Mouse (Mus musculus): Measurements from ENCODE around the gene Vti1a. TPM values are rescaled to one million over a fixed set of nuclear protein-coding genes. Genes with fewer than 3 reads are reported as not detected.

Gene Vti1a
- polyA plus RNA-seq, 1 experiment from 2014 or later: 33.7 TPM

DNA sequence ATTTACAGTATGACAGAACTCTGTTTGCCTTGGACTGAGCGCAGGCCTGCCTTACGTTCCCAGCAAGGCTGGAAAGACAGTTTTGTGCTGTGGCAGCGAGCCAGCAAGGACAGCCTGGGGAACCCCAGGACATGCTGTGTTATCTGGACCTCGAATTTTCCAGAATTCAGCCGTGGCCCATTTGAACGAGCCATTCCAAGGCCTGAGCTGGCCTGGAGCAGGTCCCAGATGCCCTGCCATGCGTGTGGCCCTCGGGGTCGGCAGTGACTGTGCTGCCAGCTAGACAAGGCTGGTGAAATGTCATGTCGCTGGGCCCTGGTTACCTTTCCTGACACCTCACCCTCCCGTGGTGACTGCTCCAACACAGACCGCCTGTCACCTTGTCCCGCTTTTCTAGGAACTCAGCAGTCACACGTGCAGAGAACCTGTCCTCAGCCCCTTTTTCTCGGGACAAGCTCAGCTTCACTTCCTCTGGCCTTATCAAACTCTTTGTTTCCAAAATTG is 247.1 kb downstream of the Vti1a start:
- WGBS: 70% methylated on average over 15 of the region's 15 CpGs
- ATAC-seq (ENCODE audit: low FRiP score): no peak
- Histone ChIP-seq H3K27me3 (replicated peaks) (peaks cover 6% of the 10 kb centered on the region; the same call in 1 of the 2 replicates), H3K9me3 (replicated peaks) (no peaks in the 10 kb centered on the region), H3K4me2 (no peak overlapping the region), H3K27ac (replicated peaks) (no peak overlapping the region), H3K36me3 (no peaks in the 10 kb centered on the region), H3K9ac (replicated peaks) (no peak overlapping the region), H3K4me1 (0 out of 2 replicates have a peak, but pooled peaks cover 9% of the 10 kb centered on the region), H3K4me3 (replicated peaks) (no peak overlapping the region)

GRCm38 (mm10) chr19:55564104-55564938 is 248.2 kb downstream of the Vti1a start:
- Histone ChIP-seq H3K4me1 (0 out of 2 replicates have a peak, but pooled peaks cover 9% of the 10 kb centered on the region), H3K4me3 (replicated peaks) (no peak overlapping the region), H3K9me3 (replicated peaks) (no peaks in the 10 kb centered on the region), H3K36me3 (no peaks in the 10 kb centered on the region), H3K9ac (replicated peaks) (no peak overlapping the region), H3K4me2 (no peak overlapping the region), H3K27ac (replicated peaks) (no peak overlapping the region), H3K27me3 (replicated peaks) (peaks cover 6% of the 10 kb centered on the region; the same call in 1 of the 2 replicates)
- 81% methylated on average over 13 of the region's 13 CpGs for WGBS
- ATAC-seq (ENCODE audit: low FRiP score): no peak

GRCm38 (mm10) chr19:55565111-55565510 is 249.0 kb downstream of the Vti1a start:
- Histone ChIP-seq H3K27me3 (replicated peaks) (0 out of 2 replicates have a peak, but pooled peaks cover 6% of the 10 kb centered on the region), H3K4me1 (0 out of 2 replicates have a peak, but pooled peaks cover 9% of the 10 kb centered on the region), H3K9me3 (replicated peaks) (no peaks in the 10 kb centered on the region), H3K9ac (replicated peaks) (no peak overlapping the region), H3K4me3 (replicated peaks) (no peak overlapping the region), H3K4me2 (no peak overlapping the region), H3K36me3 (no peaks in the 10 kb centered on the region), H3K27ac (replicated peaks) (no peak overlapping the region)
- ATAC-seq (ENCODE audit: low FRiP score): no peak
- WGBS: 90% methylated on average over 11 of the region's 11 CpGs

DNA sequence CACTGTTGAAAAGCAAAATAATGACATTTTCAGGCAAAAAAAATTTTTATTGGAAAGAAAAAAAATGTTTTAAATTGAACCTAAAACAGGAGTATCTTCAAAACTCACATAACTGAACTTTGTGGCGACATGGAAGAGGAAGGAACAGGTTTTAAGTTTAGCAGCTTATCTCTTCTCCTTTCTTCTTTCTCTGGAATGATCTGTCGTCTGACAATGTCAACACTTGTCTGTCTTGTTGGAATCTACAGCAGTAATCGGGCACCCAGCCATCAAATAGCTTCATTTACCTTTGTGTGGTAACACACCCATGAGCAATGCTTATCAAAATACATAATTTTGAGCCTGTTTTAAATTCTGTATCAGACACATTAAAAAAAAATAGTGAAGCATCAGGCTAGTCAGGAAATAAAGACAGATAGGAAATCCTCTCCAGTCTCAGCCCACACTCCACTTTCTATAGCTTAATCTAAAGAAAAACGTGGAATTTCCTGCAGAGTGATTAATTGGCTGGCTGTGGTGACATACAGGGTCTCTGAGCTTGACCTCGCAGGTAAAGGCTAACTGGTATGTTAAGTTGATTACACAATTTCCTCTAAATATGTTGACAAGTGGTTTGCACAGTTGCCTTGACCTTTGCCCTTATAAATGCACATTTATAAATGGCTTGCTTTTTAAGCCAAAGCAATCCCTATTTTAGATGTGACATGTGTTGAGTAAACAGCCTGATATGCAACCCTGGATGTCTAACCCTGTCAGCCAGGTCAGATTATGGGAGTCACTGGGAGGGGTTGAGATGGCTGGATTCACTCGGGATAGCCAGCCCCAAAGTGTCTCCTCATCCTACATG is 249.7 kb downstream of the Vti1a start:
- H3K9ac ChIP-seq (replicated peaks): no peak overlapping the region
- ATAC-seq (ENCODE audit: low FRiP score): no peak
- no peak overlapping the region for H3K4me2 ChIP-seq
- H3K4me3 ChIP-seq (replicated peaks): no peak overlapping the region
- 0 out of 2 replicates have a peak, but pooled peaks cover 9% of the 10 kb centered on the region for H3K4me1 ChIP-seq
- H3K27me3 ChIP-seq (replicated peaks): 0 out of 2 replicates have a peak, but pooled peaks cover 6% of the 10 kb centered on the region
- 78% methylated on average over 6 of the region's 6 CpGs for WGBS
- H3K27ac ChIP-seq (replicated peaks): no peak overlapping the region
- no peaks in the 10 kb centered on the region for H3K9me3 ChIP-seq (replicated peaks)
- H3K36me3 ChIP-seq: no peaks in the 10 kb centered on the region

DNA sequence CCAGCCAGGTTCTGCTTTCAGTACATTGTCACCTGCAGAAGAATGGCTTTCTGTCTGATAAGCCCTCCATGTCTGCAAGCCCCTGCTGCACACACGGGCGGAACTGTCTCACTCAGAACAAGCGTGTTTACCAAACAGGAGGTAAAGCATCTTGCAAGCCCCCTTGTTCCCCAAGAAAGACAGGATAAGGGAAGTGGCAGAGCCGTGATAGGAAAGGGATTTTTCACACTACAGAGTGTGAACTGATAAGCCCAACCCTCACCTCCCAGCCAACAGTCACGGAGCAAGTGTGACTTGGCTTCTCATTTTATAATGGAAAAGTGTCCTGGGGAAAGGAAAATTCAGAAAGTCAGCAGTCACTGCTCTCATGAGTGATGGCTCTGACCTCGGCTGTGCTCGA is 253.0 kb downstream of the Vti1a start:
- no peaks in the 10 kb centered on the region for H3K9me3 ChIP-seq (replicated peaks)
- H3K27ac ChIP-seq (replicated peaks): no peak overlapping the region
- ATAC-seq (ENCODE audit: low FRiP score): no peak
- no peak overlapping the region for H3K4me3 ChIP-seq (replicated peaks)
- WGBS: 88% methylated on average over 7 of the region's 7 CpGs
- no peak overlapping the region for H3K9ac ChIP-seq (replicated peaks)
- no peaks in the 10 kb centered on the region for H3K4me1 ChIP-seq
- 0 out of 2 replicates have a peak, but pooled peaks cover 3% of the 10 kb centered on the region for H3K27me3 ChIP-seq (replicated peaks)
- H3K4me2 ChIP-seq: no peak overlapping the region
- no peaks in the 10 kb centered on the region for H3K36me3 ChIP-seq

- H3K27ac ChIP-seq (replicated peaks): no peak overlapping the region
- no peaks in the 10 kb centered on the region for H3K4me1 ChIP-seq
- 88% methylated on average over 12 of the region's 12 CpGs for WGBS
- ATAC-seq (ENCODE audit: low FRiP score): no peak
- no peak overlapping the region for H3K9ac ChIP-seq (replicated peaks)
- 0 out of 2 replicates have a peak, but pooled peaks cover 3% of the 10 kb centered on the region for H3K27me3 ChIP-seq (replicated peaks)
- no peaks in the 10 kb centered on the region for H3K9me3 ChIP-seq (replicated peaks)
- H3K4me2 ChIP-seq: no peak overlapping the region
- H3K4me3 ChIP-seq (replicated peaks): no peak overlapping the region
- H3K36me3 ChIP-seq: no peaks in the 10 kb centered on the region
Measured at GRCm38 (mm10) chr19:55569894-55570293, 253.8 kb downstream of the Vti1a start.

GRCm38 (mm10) chr19:55570520-55571296 is 254.6 kb downstream of the Vti1a start:
- Histone ChIP-seq H3K4me2 (no peak overlapping the region), H3K4me1 (no peaks in the 10 kb centered on the region), H3K9ac (replicated peaks) (no peak overlapping the region), H3K4me3 (replicated peaks) (no peak overlapping the region), H3K27ac (replicated peaks) (no peak overlapping the region), H3K27me3 (replicated peaks) (0 out of 2 replicates have a peak, but pooled peaks cover 3% of the 10 kb centered on the region), H3K9me3 (replicated peaks) (no peaks in the 10 kb centered on the region), H3K36me3 (no peaks in the 10 kb centered on the region)
- 89% methylated on average over 9 of the region's 9 CpGs for WGBS
- ATAC-seq (ENCODE audit: low FRiP score): no peak

DNA sequence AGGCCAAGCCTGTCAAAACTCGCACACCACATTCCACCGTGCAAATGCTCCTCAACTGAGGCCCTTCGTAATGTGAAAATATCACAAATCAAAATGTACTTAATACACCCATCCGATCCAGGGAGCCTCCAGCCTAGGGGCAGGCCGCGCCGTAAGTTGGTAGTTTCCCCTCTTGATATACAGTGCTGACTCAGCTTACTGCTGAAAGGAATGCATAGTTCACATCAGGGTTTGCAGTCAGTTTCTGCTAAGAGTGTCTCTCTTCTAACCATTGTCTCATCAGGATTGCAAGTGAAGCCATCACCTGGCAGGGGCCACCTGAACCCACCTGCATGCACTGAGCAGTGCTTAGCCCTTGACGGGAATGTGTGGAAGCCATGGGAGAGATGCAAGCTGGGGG is 255.4 kb downstream of the Vti1a start:
- H3K4me2 ChIP-seq: no peak overlapping the region
- ATAC-seq (ENCODE audit: low FRiP score): no peak
- no peaks in the 10 kb centered on the region for H3K36me3 ChIP-seq
- H3K9me3 ChIP-seq (replicated peaks): no peaks in the 10 kb centered on the region
- WGBS: 92% methylated on average over 8 of the region's 8 CpGs
- H3K27me3 ChIP-seq (replicated peaks): 0 out of 2 replicates have a peak, but pooled peaks cover 3% of the 10 kb centered on the region
- no peak overlapping the region for H3K4me3 ChIP-seq (replicated peaks)
- H3K4me1 ChIP-seq: no peaks in the 10 kb centered on the region
- no peak overlapping the region for H3K9ac ChIP-seq (replicated peaks)
- H3K27ac ChIP-seq (replicated peaks): no peak overlapping the region

GRCm38 (mm10) chr19:55577306-55578042 is 261.4 kb downstream of the Vti1a start:
- no peak; the same call in 1 of the 2 replicates for ATAC-seq (ENCODE audit: low FRiP score)
- Histone ChIP-seq H3K36me3 (no peaks in the 10 kb centered on the region), H3K9ac (replicated peaks) (0 out of 2 replicates have a peak overlapping the region, but pooled peaks have one; percentile 0), H3K27me3 (replicated peaks) (no peaks in the 10 kb centered on the region), H3K27ac (replicated peaks) (peak overlapping the region; percentile 65; the same call in 1 of the 2 replicates), H3K9me3 (replicated peaks) (no peaks in the 10 kb centered on the region), H3K4me1 (peaks cover 16% of the 10 kb centered on the region), H3K4me2 (no peak overlapping the region), H3K4me3 (replicated peaks) (no peak overlapping the region)
- 67% methylated on average over 25 of the region's 25 CpGs for WGBS

Data from neural tube, embryonic 15.5 days (tissue).